Mouse (Mus musculus): ENCODE measurements around the gene Zfp777.

- TF ChIP-seq CTCF (IDR thresholded peaks at IDR 0.05; ENCODE audit: borderline replicate concordance, insufficient read depth, low read depth, low read length) (no peak), POLR2A (IDR thresholded peaks at IDR 0.05; ENCODE audit: borderline replicate concordance, insufficient read depth, low read length) (no peak)
Measured at GRCm38 (mm10) chr6:48086957-48087715, 38.4 kb upstream of the Zfp777 start.
